Mouse (Mus musculus) forebrain, embryonic 13.5 days (tissue): ENCODE results near the gene Trim54. TPM values are rescaled to one million over a fixed set of nuclear protein-coding genes. Genes with fewer than 3 reads are reported as not detected.
A peak's percentile ranks its signal among the peaks of the same experiment; 100 is the strongest.

ENCODE experiments used
- ATAC-seq: fragments of 200-750 bp; cut with Nextera tagmentation; 2 replicates; pipeline ENCODE4 v1.8.0; 2017
- H3K27ac ChIP-seq: fragments of 300-500 bp; sonication (generic); 2 replicates; pipeline ENCODE4 v1.5.1; 2015; ENCODE audit warnings: inconsistent platforms, mild to moderate bottlenecking, moderate library complexity
- H3K27me3 ChIP-seq: fragments of 300-500 bp; sonication (generic); 2 replicates; pipeline ENCODE4 v1.6.1; 2015; ENCODE audit warnings: mild to moderate bottlenecking, inconsistent platforms
- H3K36me3 ChIP-seq: fragments of 300-500 bp; sonication (generic); 2 replicates; pipeline ENCODE4 v1.6.1; 2015; ENCODE audit warnings: mild to moderate bottlenecking, inconsistent platforms; ENCODE audit not compliant: poor library complexity, severe bottlenecking
- H3K4me1 ChIP-seq: fragments of 300-500 bp; sonication (generic); 2 replicates; pipeline ENCODE4 v1.6.1; 2015; ENCODE audit warnings: inconsistent platforms
- H3K4me2 ChIP-seq: fragments of 300-500 bp; sonication (generic); 2 replicates; pipeline ENCODE4 v1.6.1; 2015; ENCODE audit warnings: inconsistent platforms, mild to moderate bottlenecking, moderate library complexity
- H3K4me3 ChIP-seq: fragments of 300-500 bp; sonication (generic); 2 replicates; pipeline ENCODE4 v1.5.1; 2015; ENCODE audit warnings: mild to moderate bottlenecking, inconsistent platforms
- H3K9ac ChIP-seq: fragments of 300-500 bp; sonication (generic); 2 replicates; pipeline ENCODE4 v1.6.1; 2015; ENCODE audit warnings: mild to moderate bottlenecking, inconsistent platforms
- H3K9me3 ChIP-seq: fragments of 300-500 bp; sonication (generic); replicated peaks from 2 replicates; pipeline ENCODE4 v1.6.1; 2016; ENCODE audit warnings: inconsistent platforms
- WGBS: fragments of 180-500 bp; shearing (Covaris S2); methylation state at CpG from one replicate; pipeline ENCODE4 v1.1.7; 2015; 5-methylcytosine and 5-hydroxymethylcytosine counted together
- polyA plus RNA-seq: library from polyadenylated mRNA; unstranded; fragments of >200 nt; fragmentation: Nextera tagmentation; extraction: Ambion mirVana; gene quantifications from 2 replicates; pipeline ENCODE4 v1.2.1, GENCODE M21; 2015

Gene Trim54
- polyA plus RNA-seq, 1 experiment from 2014 or later, result not detected

- no peaks in the 10 kb centered on the region for H3K4me1 ChIP-seq
- no peak for ATAC-seq
- H3K36me3 ChIP-seq, result no peaks in the 10 kb centered on the region
- 35% methylated on average over 10 of the region's 10 CpGs for WGBS
- no peak overlapping the region for H3K27ac ChIP-seq
- no peaks in the 10 kb centered on the region for H3K9me3 ChIP-seq
- H3K27me3 ChIP-seq, result 0 out of 2 replicates have a peak, but pooled peaks cover 3% of the 10 kb centered on the region
- no peak overlapping the region for H3K9ac ChIP-seq
- no peak overlapping the region for H3K4me2 ChIP-seq
- H3K4me3 ChIP-seq, result no peak overlapping the region
Measured at GRCm38 (mm10) chr5:31116912-31117311, 400 bp downstream of the Trim54 start.

GRCm38 (mm10) chr5:31121111-31121510 is 4.6 kb downstream of the Trim54 start:
- H3K4me3 ChIP-seq, result no peak overlapping the region
- H3K27ac ChIP-seq, result no peak overlapping the region
- H3K4me2 ChIP-seq, result no peak overlapping the region
- no peak overlapping the region for H3K9ac ChIP-seq
- H3K9me3 ChIP-seq, result no peaks in the 10 kb centered on the region
- H3K4me1 ChIP-seq, result no peaks in the 10 kb centered on the region
- no peak for ATAC-seq
- H3K27me3 ChIP-seq, result 0 out of 2 replicates have a peak, but pooled peaks cover 3% of the 10 kb centered on the region
- no peaks in the 10 kb centered on the region for H3K36me3 ChIP-seq
- WGBS, result 91% methylated on average over 8 of the region's 8 CpGs

- WGBS, result 48% methylated on average over 2 of the region's 2 CpGs
- Histone ChIP-seq H3K36me3 (no peaks in the 10 kb centered on the region), H3K9ac (no peak overlapping the region), H3K9me3 (no peaks in the 10 kb centered on the region), H3K27me3 (no peaks in the 10 kb centered on the region), H3K27ac (no peak overlapping the region), H3K4me3 (no peak overlapping the region), H3K4me1 (no peaks in the 10 kb centered on the region), H3K4me2 (no peak overlapping the region)
- no peak for ATAC-seq
Measured at GRCm38 (mm10) chr5:31123481-31123880, 7.0 kb downstream of the Trim54 start.

GRCm38 (mm10) chr5:31126050-31126449 is 9.5 kb downstream of the Trim54 start:
- 44% methylated on average over 5 of the region's 5 CpGs for whole genome bisulfite sequencing

GRCm38 (mm10) chr5:31136730-31137424 is 20.4 kb downstream of the Trim54 start:
- Histone ChIP-seq H3K4me3 (peak overlapping the region; percentile 27), H3K27me3 (peaks cover 73% of the 10 kb centered on the region)

More at GRCm38 (mm10) chr5:31126050-31126449, 9.5 kb downstream of the Trim54 start:
- H3K9me3 ChIP-seq, result no peaks in the 10 kb centered on the region
- H3K27ac ChIP-seq, result no peak overlapping the region
- H3K4me2 ChIP-seq, result no peak overlapping the region
- no peaks in the 10 kb centered on the region; the same call in 1 of the 2 replicates for H3K27me3 ChIP-seq
- H3K9ac ChIP-seq, result no peak overlapping the region
- no peak overlapping the region for H3K4me3 ChIP-seq
- no peak for ATAC-seq
- no peaks in the 10 kb centered on the region for H3K36me3 ChIP-seq
- no peaks in the 10 kb centered on the region for H3K4me1 ChIP-seq

GRCm38 (mm10) chr5:31137658-31138057 is 21.1 kb downstream of the Trim54 start:
- peak overlapping the region; percentile 52 for H3K4me2 ChIP-seq
- WGBS, result under 1% methylated on average over 13 of the region's 13 CpGs
- H3K9me3 ChIP-seq, result no peaks in the 10 kb centered on the region
- H3K27me3 ChIP-seq, result peaks cover 69% of the 10 kb centered on the region
- no peak overlapping the region for H3K27ac ChIP-seq
- H3K36me3 ChIP-seq, result peaks cover 11% of the 10 kb centered on the region
- H3K4me3 ChIP-seq, result peak overlapping the region; percentile 27
- peaks cover 20% of the 10 kb centered on the region for H3K4me1 ChIP-seq
- no peak overlapping the region for H3K9ac ChIP-seq
- ATAC-seq, result no peak

More at GRCm38 (mm10) chr5:31136730-31137424, 20.4 kb downstream of the Trim54 start:
- Histone ChIP-seq H3K9me3 (no peaks in the 10 kb centered on the region), H3K4me2 (peak overlapping the region; percentile 52), H3K36me3 (peaks cover 10% of the 10 kb centered on the region), H3K9ac (no peak overlapping the region; the same call in 1 of the 2 replicates), H3K27ac (no peak overlapping the region), H3K4me1 (peaks cover 20% of the 10 kb centered on the region)
- under 1% methylated on average over 33 of the region's 33 CpGs for WGBS
- 0 out of 2 replicates have a peak, but pooled peaks have one; percentile 24 for ATAC-seq

GRCm38 (mm10) chr5:31138241-31138967 is 21.9 kb downstream of the Trim54 start, which contains the start of gene Ucn:
Gene Ucn (minus strand): TSS chr5:31138829.
- Histone ChIP-seq H3K4me2 (peak within 1 kb of the TSS; percentile 52), H3K36me3 (peaks cover 13% of the 10 kb centered on the region), H3K4me1 (peaks cover 20% of the 10 kb centered on the region), H3K27me3 (peaks cover 67% of the 10 kb centered on the region), H3K9ac (peak within 1 kb of the TSS; percentile 8; the same call in 1 of the 2 replicates), H3K9me3 (no peaks in the 10 kb centered on the region), H3K27ac (no peak within 1 kb of the TSS), H3K4me3 (peak within 1 kb of the TSS; percentile 27)
- 1% methylated on average over 48 of the region's 52 CpGs for WGBS
- ATAC-seq, result no peak

GRCm38 (mm10) chr5:31138968-31139425 is 22.5 kb downstream of the Trim54 start:
- H3K4me1 ChIP-seq, result peaks cover 20% of the 10 kb centered on the region
- no peak overlapping the region for H3K4me3 ChIP-seq
- H3K9ac ChIP-seq, result no peak overlapping the region
- H3K36me3 ChIP-seq, result peaks cover 18% of the 10 kb centered on the region
- no peak overlapping the region for H3K4me2 ChIP-seq
- no peak overlapping the region for H3K27ac ChIP-seq
- H3K9me3 ChIP-seq, result no peaks in the 10 kb centered on the region
- WGBS, result 17% methylated on average over 9 of the region's 9 CpGs
- ATAC-seq, result no peak
- H3K27me3 ChIP-seq, result peaks cover 61% of the 10 kb centered on the region

- H3K9ac ChIP-seq, result no peak overlapping the region
- no peaks in the 10 kb centered on the region for H3K9me3 ChIP-seq
- H3K4me1 ChIP-seq, result peaks cover 13% of the 10 kb centered on the region
- ATAC-seq, result no peak
- peaks cover 24% of the 10 kb centered on the region; the same call in 1 of the 2 replicates for H3K36me3 ChIP-seq
- H3K4me3 ChIP-seq, result no peak overlapping the region
- H3K27me3 ChIP-seq, result no peaks in the 10 kb centered on the region
- H3K4me2 ChIP-seq, result no peak overlapping the region
- 87% methylated on average over 4 of the region's 4 CpGs for whole genome bisulfite sequencing
- H3K27ac ChIP-seq, result no peak overlapping the region
Measured at GRCm38 (mm10) chr5:31149781-31150180, 33.3 kb downstream of the Trim54 start.

GRCm38 (mm10) chr5:31151746-31152145 is 35.2 kb downstream of the Trim54 start:
- Histone ChIP-seq H3K9ac (no peak overlapping the region), H3K36me3 (peaks cover 17% of the 10 kb centered on the region), H3K4me3 (no peak overlapping the region), H3K27me3 (no peaks in the 10 kb centered on the region), H3K4me1 (peaks cover 14% of the 10 kb centered on the region), H3K4me2 (no peak overlapping the region), H3K27ac (no peak overlapping the region), H3K9me3 (no peaks in the 10 kb centered on the region)
- WGBS, result 84% methylated on average over 3 of the region's 3 CpGs
- ATAC-seq, result no peak

- H3K27me3 ChIP-seq, result no peaks in the 10 kb centered on the region
- no peaks in the 10 kb centered on the region for H3K9me3 ChIP-seq
- peak overlapping the region; percentile 72 for H3K9ac ChIP-seq
- 41% methylated on average over 6 of the region's 6 CpGs for WGBS
- H3K4me2 ChIP-seq, result peak overlapping the region; percentile 79
- H3K27ac ChIP-seq, result no peak overlapping the region
- peak overlapping the region; percentile 56 for H3K4me3 ChIP-seq
- H3K4me1 ChIP-seq, result peaks cover 14% of the 10 kb centered on the region
- peaks cover 36% of the 10 kb centered on the region for H3K36me3 ChIP-seq
- peak; percentile 16 for ATAC-seq
Measured at GRCm38 (mm10) chr5:31153516-31154151, 37.1 kb downstream of the Trim54 start.
